Mouse (Mus musculus): ENCODE results near the gene Dph2. TPM values are rescaled to one million over a fixed set of nuclear protein-coding genes. Genes with fewer than 3 reads are reported as not detected.

The Dph2 gene
- 21.4 and 21.7 TPM in 2 replicates for polyA plus RNA-seq (2014; fragmentation: Nextera tagmentation; extraction: Ambion mirVana)

DNA sequence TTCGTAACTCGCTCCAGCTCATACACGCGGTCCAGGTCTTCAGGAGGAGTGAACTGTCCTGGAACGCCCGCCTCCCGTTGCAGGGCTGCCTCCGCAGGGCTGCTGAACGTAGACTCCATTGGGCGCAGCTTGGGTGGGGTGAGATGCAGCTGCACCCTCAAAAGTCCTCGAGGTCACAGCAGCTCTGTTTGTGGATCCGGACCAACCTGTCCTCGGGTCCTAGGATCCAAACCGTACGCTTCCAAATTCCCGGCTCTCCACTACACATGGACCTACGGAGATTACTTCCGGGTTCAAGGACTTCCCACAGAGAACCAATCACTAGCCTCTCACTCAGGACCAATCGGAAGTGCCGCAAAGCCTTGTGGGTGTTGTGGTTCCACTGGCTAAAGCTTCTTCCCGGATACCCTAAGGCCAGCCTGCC lies at the start of gene Dph2:
Dph2 (minus strand) TSS at position 295 of the 424 bp plus-strand sequence.
- Histone ChIP-seq H3K27ac (ENCODE audit: low read depth) (no peak within 1 kb of the TSS), H3K4me2 (peak within 1 kb of the TSS; percentile 78), H3K36me3 (ENCODE audit: insufficient read depth) (peaks cover 34% of the 10 kb centered on the region), H3K9ac (peak within 1 kb of the TSS; percentile 52), H3K9me3 (ENCODE audit: low read depth, low read length) (no peaks in the 10 kb centered on the region), H3K27me3 (ENCODE audit: insufficient read depth, low read length) (no peaks in the 10 kb centered on the region), H3K4me3 (ENCODE audit: low read depth, low read length) (peak within 1 kb of the TSS; percentile 78), H3K4me1 (ENCODE audit: insufficient read depth) (no peaks in the 10 kb centered on the region)
- under 1% methylated on average over 21 of the region's 21 CpGs for WGBS
- ATAC-seq (ENCODE audit: insufficient read depth) (peak; percentile 87), DNase-seq (peak; percentile 94)
- no peak for TF ChIP-seq CTCF (IDR thresholded peaks at IDR 0.05; ENCODE audit: low read depth)

DNA sequence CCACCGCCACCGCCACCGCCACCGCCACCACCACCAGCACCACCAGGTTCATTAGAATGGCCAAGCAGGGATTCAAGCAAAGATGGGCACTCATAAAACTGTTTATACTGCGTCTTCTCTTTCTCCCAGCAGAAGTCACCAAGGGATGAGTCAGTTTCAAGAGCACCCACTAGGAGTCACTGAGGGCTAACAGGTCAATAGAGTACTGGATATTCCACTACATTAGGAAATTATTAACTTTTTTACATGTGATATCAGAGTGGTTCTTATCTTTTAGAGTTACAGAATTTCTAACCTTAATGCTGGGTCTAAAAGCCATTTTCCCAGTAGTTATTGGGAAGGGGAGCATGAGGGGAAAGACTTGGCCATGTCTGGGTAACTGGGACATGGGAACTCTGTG lies 45.1 kb upstream of the Dph2 start:
- H3K4me1 ChIP-seq (ENCODE audit: insufficient read depth): no peaks in the 10 kb centered on the region
- no peaks in the 10 kb centered on the region for H3K9me3 ChIP-seq (ENCODE audit: low read depth, low read length)
- TF ChIP-seq CTCF (IDR thresholded peaks at IDR 0.05; ENCODE audit: low read depth): 0 out of 2 replicates have a peak, but pooled peaks have one; percentile 12
- peaks cover 12% of the 10 kb centered on the region; the same call in 1 of the 2 replicates for H3K36me3 ChIP-seq (ENCODE audit: insufficient read depth)
- no peaks in the 10 kb centered on the region for H3K27me3 ChIP-seq (ENCODE audit: insufficient read depth, low read length)
- no peak overlapping the region for H3K9ac ChIP-seq
- no peak overlapping the region for H3K27ac ChIP-seq (ENCODE audit: low read depth)
- no peak for DNase-seq
- H3K4me3 ChIP-seq (ENCODE audit: low read depth, low read length): no peak overlapping the region
- 95% methylated on average over 5 of the region's 5 CpGs for WGBS
- ATAC-seq (ENCODE audit: insufficient read depth): no peak
- no peak overlapping the region for H3K4me2 ChIP-seq

DNA sequence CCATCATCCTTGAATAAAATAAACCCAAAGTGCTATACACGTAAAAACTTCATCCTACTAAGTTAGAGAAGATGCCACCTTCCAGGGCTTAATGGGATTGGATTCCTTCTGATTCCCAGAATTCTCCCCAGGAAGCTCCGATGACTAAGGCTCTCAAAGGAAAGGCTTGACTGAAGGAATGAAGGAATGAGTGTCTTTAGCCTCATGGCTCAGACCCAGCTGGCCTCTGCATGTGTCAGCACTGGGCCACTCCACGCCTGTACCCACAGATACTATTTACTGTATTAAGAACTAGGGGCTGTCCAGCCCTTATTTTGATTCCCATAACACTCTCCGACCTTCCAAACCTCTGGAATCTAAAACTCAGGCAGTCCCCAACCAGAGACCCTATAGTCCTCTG lies 42.2 kb upstream of the Dph2 start:
- Histone ChIP-seq H3K9ac (no peak overlapping the region), H3K4me2 (no peak overlapping the region), H3K27me3 (ENCODE audit: insufficient read depth, low read length) (0 out of 2 replicates have a peak, but pooled peaks cover 6% of the 10 kb centered on the region), H3K9me3 (ENCODE audit: low read depth, low read length) (no peaks in the 10 kb centered on the region), H3K27ac (ENCODE audit: low read depth) (no peak overlapping the region), H3K4me3 (ENCODE audit: low read depth, low read length) (no peak overlapping the region), H3K36me3 (ENCODE audit: insufficient read depth) (peaks cover 5% of the 10 kb centered on the region; the same call in 1 of the 2 replicates), H3K4me1 (ENCODE audit: insufficient read depth) (no peaks in the 10 kb centered on the region)
- no peak for TF ChIP-seq CTCF (IDR thresholded peaks at IDR 0.05; ENCODE audit: low read depth)
- ATAC-seq (ENCODE audit: insufficient read depth): no peak
- no peak for DNase-seq
- 83% methylated on average over 4 of the region's 4 CpGs for WGBS

DNA sequence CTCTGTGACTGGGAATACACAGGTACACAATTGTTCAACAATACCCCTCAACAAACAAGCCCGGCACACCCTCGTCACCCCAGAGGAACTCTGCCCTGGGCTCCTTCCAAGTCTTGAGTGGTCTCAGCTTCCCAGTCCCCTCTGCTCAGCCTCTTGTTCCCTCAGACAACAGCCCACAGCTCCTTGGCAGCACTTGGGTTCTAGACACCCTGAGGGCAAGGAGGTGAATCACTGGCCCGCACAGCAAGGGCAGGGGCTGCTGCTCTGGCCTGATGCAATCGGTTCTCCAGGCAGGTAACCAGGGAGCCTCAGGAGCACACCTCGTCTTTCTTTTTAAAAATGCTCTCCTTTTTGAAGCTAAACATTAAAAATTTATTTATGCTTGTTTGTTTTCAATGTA lies 41.4 kb upstream of the Dph2 start:
- no peak overlapping the region for H3K27ac ChIP-seq (ENCODE audit: low read depth)
- H3K4me2 ChIP-seq: no peak overlapping the region
- 75% methylated on average over 5 of the region's 5 CpGs for WGBS
- peaks cover 3% of the 10 kb centered on the region; the same call in 1 of the 2 replicates for H3K36me3 ChIP-seq (ENCODE audit: insufficient read depth)
- H3K9ac ChIP-seq: no peak overlapping the region
- ATAC-seq (ENCODE audit: insufficient read depth) (no peak), DNase-seq (no peak)
- no peaks in the 10 kb centered on the region for H3K9me3 ChIP-seq (ENCODE audit: low read depth, low read length)
- H3K4me3 ChIP-seq (ENCODE audit: low read depth, low read length): no peak overlapping the region
- no peaks in the 10 kb centered on the region for H3K4me1 ChIP-seq (ENCODE audit: insufficient read depth)
- no peak for TF ChIP-seq CTCF (IDR thresholded peaks at IDR 0.05; ENCODE audit: low read depth)
- peaks cover 7% of the 10 kb centered on the region; the same call in 1 of the 2 replicates for H3K27me3 ChIP-seq (ENCODE audit: insufficient read depth, low read length)

DNA sequence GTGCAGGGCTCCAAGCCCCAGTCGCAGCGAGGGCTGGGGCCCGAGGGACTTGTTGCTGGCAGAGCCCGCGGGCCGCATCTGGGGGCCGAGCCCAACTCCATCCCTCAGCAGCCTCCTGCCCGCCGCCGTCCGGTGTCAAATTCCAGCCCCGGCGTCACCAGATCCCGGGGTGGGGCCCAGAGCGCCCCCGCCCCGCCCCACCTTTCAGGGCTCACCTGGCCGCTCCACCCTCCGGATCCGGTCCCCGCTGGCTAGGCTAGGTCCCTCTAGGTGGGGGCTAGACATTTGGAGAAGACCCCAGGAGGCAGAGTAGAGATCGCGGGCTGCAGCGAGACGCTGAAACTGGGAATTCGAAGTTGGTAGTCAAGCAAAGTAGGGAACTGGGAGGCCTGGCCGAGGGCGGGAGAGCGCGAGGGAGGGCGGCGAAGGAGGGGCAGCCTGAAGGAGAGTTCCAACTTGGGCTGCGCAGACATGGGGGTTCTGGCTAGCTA lies 37.6 kb upstream of the Dph2 start, which contains the start of gene Artn:
Artn (minus strand) TSS at position 373 of the 491 bp plus-strand sequence.
- Histone ChIP-seq H3K4me1 (ENCODE audit: insufficient read depth) (peaks cover 11% of the 10 kb centered on the region), H3K9ac (peak within 1 kb of the TSS; percentile 54), H3K27ac (ENCODE audit: low read depth) (peak within 1 kb of the TSS; percentile 19), H3K4me3 (ENCODE audit: low read depth, low read length) (peak within 1 kb of the TSS; percentile 40), H3K27me3 (ENCODE audit: insufficient read depth, low read length) (peaks cover 35% of the 10 kb centered on the region), H3K9me3 (ENCODE audit: low read depth, low read length) (no peaks in the 10 kb centered on the region), H3K36me3 (ENCODE audit: insufficient read depth) (peaks cover 3% of the 10 kb centered on the region; the same call in 1 of the 2 replicates), H3K4me2 (peak within 1 kb of the TSS; percentile 92)
- under 1% methylated on average over 33 of the region's 33 CpGs for WGBS
- ATAC-seq (ENCODE audit: insufficient read depth) (peak; percentile 45), DNase-seq (peak; percentile 69)
- no peak for TF ChIP-seq CTCF (IDR thresholded peaks at IDR 0.05; ENCODE audit: low read depth)

DNA sequence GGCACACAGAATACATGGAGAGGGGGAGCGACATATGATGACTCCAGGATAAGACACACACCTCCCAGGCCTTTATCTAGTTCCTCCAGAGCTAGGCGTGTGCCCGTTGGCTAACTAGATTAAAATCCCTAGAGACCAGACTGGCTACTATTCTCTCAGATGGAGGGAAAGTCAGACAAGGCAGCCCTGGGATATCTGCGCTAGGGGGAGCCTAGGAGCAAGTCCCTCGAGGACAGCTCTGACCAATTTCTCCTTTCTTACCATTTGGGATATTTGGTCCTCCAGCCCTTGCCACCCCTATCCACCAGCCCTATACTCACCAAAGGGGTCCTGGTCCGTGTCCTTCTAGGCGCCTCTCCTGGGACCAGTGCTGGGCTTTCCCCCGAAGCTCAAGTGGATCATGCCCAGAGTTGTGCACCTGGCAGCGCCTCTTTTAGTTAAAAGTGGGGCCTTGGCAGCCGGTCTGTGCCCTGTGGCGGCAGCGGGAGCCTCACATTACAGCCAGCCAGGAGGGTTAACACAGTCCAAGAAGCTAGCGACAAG lies 36.9 kb upstream of the Dph2 start:
- peaks cover 35% of the 10 kb centered on the region for H3K27me3 ChIP-seq (ENCODE audit: insufficient read depth, low read length)
- 3% methylated on average over 13 of the region's 13 CpGs for WGBS

DNA sequence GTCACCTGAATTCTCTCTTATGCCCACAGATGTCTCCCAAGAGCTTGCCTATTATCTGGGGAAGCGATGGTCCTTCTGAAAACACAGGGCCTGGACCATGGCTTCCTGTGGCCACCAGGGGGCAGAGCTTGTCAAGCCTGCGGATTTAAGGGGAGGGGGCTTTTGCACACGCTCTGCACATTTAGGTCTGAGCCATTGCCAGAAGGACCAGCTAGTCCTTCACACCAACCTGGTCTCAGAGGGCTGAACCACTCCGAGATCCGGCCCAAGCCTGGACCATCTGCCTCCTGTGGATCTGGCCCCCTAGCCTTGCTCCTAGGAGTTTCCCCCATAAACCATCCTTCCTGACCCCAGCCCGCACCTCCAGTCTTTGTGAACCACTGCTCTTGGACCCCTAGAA lies 36.4 kb upstream of the Dph2 start:
- Histone ChIP-seq H3K36me3 (ENCODE audit: insufficient read depth) (peaks cover 3% of the 10 kb centered on the region; the same call in 1 of the 2 replicates), H3K27ac (ENCODE audit: low read depth) (no peak overlapping the region), H3K27me3 (ENCODE audit: insufficient read depth, low read length) (peaks cover 35% of the 10 kb centered on the region), H3K9me3 (ENCODE audit: low read depth, low read length) (no peaks in the 10 kb centered on the region), H3K4me2 (peak overlapping the region; percentile 92), H3K4me1 (ENCODE audit: insufficient read depth) (peaks cover 11% of the 10 kb centered on the region), H3K4me3 (ENCODE audit: low read depth, low read length) (0 out of 2 replicates have a peak overlapping the region, but pooled peaks have one; percentile 40), H3K9ac (no peak overlapping the region)
- 20% methylated on average over 6 of the region's 6 CpGs for WGBS
- DNase-seq (peak; percentile 75), ATAC-seq (ENCODE audit: insufficient read depth) (no peak)
- peak; percentile 92 for TF ChIP-seq CTCF (IDR thresholded peaks at IDR 0.05; ENCODE audit: low read depth)

More for the DNA sequence above, 36.9 kb upstream of the Dph2 start:
- peak overlapping the region; percentile 19; the same call in 1 of the 2 replicates for H3K27ac ChIP-seq (ENCODE audit: low read depth)
- peak overlapping the region; percentile 40 for H3K4me3 ChIP-seq (ENCODE audit: low read depth, low read length)
- peak overlapping the region; percentile 92 for H3K4me2 ChIP-seq
- peak; percentile 42 for ATAC-seq (ENCODE audit: insufficient read depth)
- H3K4me1 ChIP-seq (ENCODE audit: insufficient read depth): peaks cover 11% of the 10 kb centered on the region
- peak; percentile 74 for TF ChIP-seq CTCF (IDR thresholded peaks at IDR 0.05; ENCODE audit: low read depth)
- peaks cover 3% of the 10 kb centered on the region; the same call in 1 of the 2 replicates for H3K36me3 ChIP-seq (ENCODE audit: insufficient read depth)
- peak; percentile 87 for DNase-seq
- no peaks in the 10 kb centered on the region for H3K9me3 ChIP-seq (ENCODE audit: low read depth, low read length)
- H3K9ac ChIP-seq: peak overlapping the region; percentile 54

All from lung, embryonic 14.5 days (tissue).